Mouse (Mus musculus) left cerebral cortex, postnatal 36 days (tissue): ENCODE results near the gene 1700125H20Rik. TPM values are rescaled to one million over a fixed set of nuclear protein-coding genes. Genes with fewer than 3 reads are reported as not detected.

Experiments used
- DNase-seq, 2 experiments: peaks; one replicate each; pipeline ENCODE4 v3.0.0; 2021 to 2022; ENCODE audit warnings: low spot score in 2 of 2, mixed read lengths in 1 of 2
- intact Hi-C: fragments of 180-260 bp; cut with DNase I; formaldehyde crosslinking; loops from one replicate; pipeline ENCODE4 v1.15.1; 2025
- total RNA-seq, 2 experiments: library from RNA; stranded (reverse); gene quantifications; 2 replicates each; pipeline ENCODE4 v1.2.3; 2021

The 1700125H20Rik gene
- total RNA-seq, 2 experiments from 2014 or later, result not detected

- peak; percentile 64 to 70 for DNase-seq
- intact Hi-C loops, result loop anchor here (5.0 kb wide), 1 partner anchor 265 kb away; the partner anchor contains the start of gene Znhit3
Observed at GRCm38 (mm10) chr11:85182617-85183283, 12.5 kb downstream of the 1700125H20Rik start.

- DNase-seq, result no peak
- intact Hi-C loops, result loop anchor here (5.0 kb wide), 1 partner anchor 266 kb away; the partner anchor contains the start of gene Znhit3
Observed at GRCm38 (mm10) chr11:85183284-85183779, 13.1 kb downstream of the 1700125H20Rik start.

DNA sequence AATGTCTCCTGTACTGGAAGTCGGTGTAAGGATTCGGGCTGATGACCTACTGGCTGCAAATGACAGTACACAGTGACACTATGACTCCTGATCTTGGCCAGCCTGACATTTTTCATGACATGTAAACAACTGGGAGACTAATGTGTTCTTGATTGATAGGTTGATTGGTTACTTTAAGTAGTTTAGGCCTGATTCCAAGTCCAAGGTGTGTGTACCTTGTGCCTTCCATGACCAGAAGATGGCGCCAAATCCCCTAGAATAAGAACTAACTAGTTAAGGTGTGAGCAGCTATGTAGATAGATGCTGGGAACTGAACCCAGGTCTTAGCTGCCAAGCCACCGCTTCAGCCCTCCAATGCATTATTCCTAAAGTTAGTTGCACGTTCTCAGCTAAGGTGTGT, 13.9 kb downstream of the 1700125H20Rik start:
- no peak for DNase-seq
- intact Hi-C loops, result loop anchor here (5.0 kb wide), 1 partner anchor 267 kb away; the partner anchor contains the start of gene Znhit3

DNA sequence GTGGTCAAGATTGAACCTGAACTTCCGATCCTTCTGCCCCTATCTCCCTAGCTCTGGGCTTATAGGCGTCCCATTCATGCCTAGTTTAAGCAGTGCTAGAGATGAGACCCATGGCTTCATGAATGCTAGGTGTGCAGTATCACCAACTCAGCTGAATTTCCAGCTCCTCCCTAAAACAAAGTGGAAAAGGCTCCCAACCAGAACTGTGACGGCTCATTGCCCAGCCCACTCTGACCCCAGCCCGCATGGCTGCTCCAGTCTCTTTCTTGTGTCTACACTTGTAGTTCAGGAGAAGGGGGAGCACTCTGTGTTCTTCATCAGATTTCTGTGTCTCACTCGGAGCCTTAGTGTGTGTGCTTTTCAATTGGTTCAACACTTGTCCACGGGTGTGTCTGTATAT, 14.6 kb downstream of the 1700125H20Rik start:
- intact Hi-C loops, result loop anchor here (5.0 kb wide), 1 partner anchor 268 kb away; the partner anchor contains the start of gene Znhit3

DNA sequence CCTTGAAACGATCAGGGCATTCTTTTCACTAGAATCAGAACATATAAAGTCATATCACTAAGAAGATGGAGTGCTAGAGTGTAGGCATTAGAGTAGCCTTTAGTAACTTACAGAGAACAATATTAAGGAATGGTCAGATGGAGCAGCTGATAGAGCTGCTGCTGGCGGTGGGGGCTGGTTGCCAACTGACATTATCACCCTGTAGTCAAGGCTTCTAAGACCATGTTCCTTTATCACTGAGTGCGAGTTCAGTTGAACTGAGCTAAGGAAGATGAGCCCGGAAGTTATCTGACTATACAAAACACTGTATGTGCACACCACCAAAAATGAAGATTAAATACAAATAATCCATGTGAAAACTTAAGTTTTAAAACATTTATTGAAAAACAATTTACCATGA, 18.9 kb downstream of the 1700125H20Rik start:
- intact Hi-C loops, result no loop called here
- no peak for DNase-seq

More for the DNA sequence above, 14.6 kb downstream of the 1700125H20Rik start:
- DNase-seq, result no peak

GRCm38 (mm10) chr11:85190741-85191140, 20.5 kb downstream of the 1700125H20Rik start:
- intact Hi-C loops, result loop anchor here (10.0 kb wide), 1 partner anchor 64 kb away; no protein-coding TSS in a partner anchor

DNA sequence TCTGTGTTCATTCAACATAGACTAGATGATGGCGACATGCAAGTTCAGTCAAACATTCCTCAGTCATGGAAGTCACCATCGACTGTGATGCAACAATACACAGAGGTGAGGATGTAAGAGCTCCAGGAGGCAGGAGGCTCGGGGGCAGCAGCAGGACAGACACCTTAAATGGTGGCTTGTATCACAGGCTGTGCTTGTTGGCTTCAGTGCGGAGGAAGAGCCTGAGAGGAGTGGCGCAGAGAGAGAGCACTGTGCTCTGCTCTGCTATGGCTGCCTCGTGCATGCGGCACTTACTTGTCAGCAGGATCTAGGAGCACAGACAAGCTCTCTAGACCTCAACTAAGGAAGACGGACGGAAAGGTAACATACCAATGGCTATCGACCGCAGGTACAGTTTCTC, 24.0 kb downstream of the 1700125H20Rik start:
- intact Hi-C loops, result loop anchor here (10.0 kb wide), 1 partner anchor 61 kb away; no protein-coding TSS in a partner anchor
- no peak for DNase-seq

More at GRCm38 (mm10) chr11:85190741-85191140, 20.5 kb downstream of the 1700125H20Rik start:
- no peak for DNase-seq

GRCm38 (mm10) chr11:85196046-85196445, 25.8 kb downstream of the 1700125H20Rik start:
- DNase-seq, result no peak
- intact Hi-C loops, result loop anchor here (10.0 kb wide), 1 partner anchor 59 kb away; no protein-coding TSS in a partner anchor

GRCm38 (mm10) chr11:85198906-85199305, 28.7 kb downstream of the 1700125H20Rik start:
- DNase-seq, result no peak
- intact Hi-C loops, result loop anchor here (10.0 kb wide), 1 partner anchor 56 kb away; no protein-coding TSS in a partner anchor

DNA sequence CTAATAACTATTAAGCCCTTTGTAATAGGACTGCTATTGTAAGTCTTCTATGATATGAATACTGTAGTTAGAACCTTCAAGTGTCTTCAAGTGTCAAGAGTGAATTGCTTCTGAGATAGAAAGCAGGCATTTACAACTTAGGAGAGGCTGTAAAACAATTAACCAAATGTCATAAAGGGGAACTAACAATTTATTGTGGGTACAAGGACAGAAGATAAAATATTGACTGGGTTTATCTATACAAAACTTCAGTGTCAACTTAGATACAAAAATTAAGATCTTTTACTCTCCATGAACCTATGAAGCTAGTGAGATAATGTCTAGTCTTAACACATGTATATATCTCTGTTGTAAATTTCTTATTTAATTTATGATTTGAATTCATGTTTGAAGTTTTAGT, 36.0 kb downstream of the 1700125H20Rik start:
- intact Hi-C loops, result no loop called here
- no peak for DNase-seq

- DNase-seq, result no peak
- intact Hi-C loops, result no loop called here
Observed at GRCm38 (mm10) chr11:85211151-85211550, 40.9 kb downstream of the 1700125H20Rik start.

GRCm38 (mm10) chr11:85213215-85213614, 43.0 kb downstream of the 1700125H20Rik start:
- intact Hi-C loops, result no loop called here
- DNase-seq, result no peak

DNA sequence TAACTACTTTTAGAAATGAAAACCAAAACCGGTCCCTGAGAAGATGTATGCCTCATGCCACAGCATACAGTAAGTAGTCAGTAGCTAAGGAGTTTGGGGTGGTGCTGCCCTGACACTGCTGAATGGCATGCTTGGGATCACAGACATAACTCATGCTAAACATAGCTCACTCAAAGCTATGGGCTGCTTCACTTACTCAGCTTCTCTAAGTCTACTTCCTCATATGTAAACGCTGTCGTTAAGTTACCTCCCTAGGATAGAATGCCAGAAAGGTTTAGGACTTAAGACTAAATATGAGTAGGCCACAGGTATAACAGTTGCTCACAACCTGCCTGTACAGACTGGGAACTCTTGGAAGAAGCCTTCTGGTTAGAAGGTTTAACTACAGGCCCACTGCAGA, 44.5 kb downstream of the 1700125H20Rik start:
- DNase-seq, result no peak
- intact Hi-C loops, result no loop called here

DNA sequence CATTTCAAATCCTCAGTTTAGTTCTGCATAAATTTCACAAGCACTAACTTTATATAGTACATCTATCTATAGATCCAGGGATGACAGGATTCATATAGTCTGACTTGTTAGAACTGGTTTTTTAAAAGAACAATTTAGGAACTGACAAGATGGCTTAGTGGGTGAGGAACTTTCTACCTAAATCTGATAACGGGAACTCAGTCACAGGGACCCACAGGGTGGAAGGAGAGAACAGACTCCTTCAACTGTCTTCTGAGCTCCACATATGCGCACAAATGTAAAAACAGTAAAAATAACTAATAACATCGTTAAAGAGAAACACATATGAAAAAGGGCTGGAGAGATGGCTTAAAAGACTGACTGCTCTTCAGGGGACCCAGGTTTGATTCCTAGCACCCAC, 48.8 kb downstream of the 1700125H20Rik start:
- no peak for DNase-seq
- intact Hi-C loops, result no loop called here

- intact Hi-C loops, result no loop called here
- DNase-seq, result no peak
Observed at GRCm38 (mm10) chr11:85222561-85222960, 52.4 kb downstream of the 1700125H20Rik start.

- no peak for DNase-seq
- intact Hi-C loops, result no loop called here
Observed at GRCm38 (mm10) chr11:85223248-85223647, 53.0 kb downstream of the 1700125H20Rik start.

Other genes starting within 250 kb of the 1700125H20Rik start
- 10 to 100 TPM; 75.0 to 82.3 TPM for gene Car4, start 212.6 kb upstream of the 1700125H20Rik start, total RNA-seq
- gene Usp32, start 30.2 kb upstream of the 1700125H20Rik start, total RNA-seq, result 100 to 1,000 TPM; 111 to 117 TPM
- 10 to 100 TPM; 57.0 to 59.8 TPM for gene Appbp2, start 64.7 kb downstream of the 1700125H20Rik start, total RNA-seq
- gene Ppm1d, start 140.8 kb downstream of the 1700125H20Rik start, total RNA-seq, result 10 to 100 TPM; 17.5 to 19.9 TPM
- gene Bcas3, start 182.8 kb downstream of the 1700125H20Rik start, total RNA-seq, result 10 to 100 TPM; 69.6 to 74.1 TPM